Mouse (Mus musculus): Measurements from ENCODE around the gene Zswim9.
"Not testable (repeated sequence)": the region's sequence is repeated elsewhere in the genome, so short reads cannot be mapped to it uniquely, and the experiment has no call there.

Zswim9 gene

GRCm38 (mm10) chr7:13278308-13278891 is at the start of gene Zswim9:
Gene Zswim9, minus strand, starts transcription at chr7:13278721.
- peak; percentile 70 for DNase-seq (ENCODE audit: low read depth, low spot score)

GRCm38 (mm10) chr7:13324316-13324715 is 45.8 kb upstream of the Zswim9 start, which contains the start of gene Pla2g4c:
Gene Pla2g4c, plus strand, starts transcription at chr7:13324655.
- no peak for DNase-seq (ENCODE audit: low read depth, low spot score)

- no peak for DNase-seq (ENCODE audit: low read depth, low spot score)
These were observed 42.9 kb upstream of the Zswim9 start for GRCm38 (mm10) chr7:13321424-13321823.

- DNase-seq (ENCODE audit: low read depth, low spot score), result peak; percentile 28
These were observed 35.6 kb upstream of the Zswim9 start for GRCm38 (mm10) chr7:13314095-13314597.

- DNase-seq (ENCODE audit: low read depth, low spot score), result no peak
These were observed 32.9 kb upstream of the Zswim9 start for GRCm38 (mm10) chr7:13311401-13311800.

GRCm38 (mm10) chr7:13310493-13311199 is 32.1 kb upstream of the Zswim9 start:
- DNase-seq (ENCODE audit: low read depth, low spot score), result no peak

- DNase-seq (ENCODE audit: low read depth, low spot score), result no peak
These were observed 30.9 kb upstream of the Zswim9 start for GRCm38 (mm10) chr7:13309407-13309806.

- DNase-seq (ENCODE audit: low read depth, low spot score), result no peak
These were observed 24.9 kb upstream of the Zswim9 start for GRCm38 (mm10) chr7:13303372-13303771.

GRCm38 (mm10) chr7:13302780-13303179 is 24.3 kb upstream of the Zswim9 start:
- peak; percentile 18 for DNase-seq (ENCODE audit: low read depth, low spot score)

- no peak for DNase-seq (ENCODE audit: low read depth, low spot score)
These were observed 23.1 kb upstream of the Zswim9 start for GRCm38 (mm10) chr7:13301643-13302042.

GRCm38 (mm10) chr7:13298821-13299220 is 20.3 kb upstream of the Zswim9 start:
- DNase-seq (ENCODE audit: low read depth, low spot score), result no peak

- no peak for DNase-seq (ENCODE audit: low read depth, low spot score)
These were observed 19.1 kb upstream of the Zswim9 start for GRCm38 (mm10) chr7:13297636-13298035.

GRCm38 (mm10) chr7:13295256-13295655 is 16.7 kb upstream of the Zswim9 start:
- no peak for DNase-seq (ENCODE audit: low read depth, low spot score)

- DNase-seq (ENCODE audit: low read depth, low spot score), result no peak
These were observed 15.6 kb upstream of the Zswim9 start for GRCm38 (mm10) chr7:13293878-13294855.

GRCm38 (mm10) chr7:13291370-13291769 is 12.8 kb upstream of the Zswim9 start:
- DNase-seq (ENCODE audit: low read depth, low spot score), result no peak

- no peak for DNase-seq (ENCODE audit: low read depth, low spot score)
These were observed 11.6 kb upstream of the Zswim9 start for GRCm38 (mm10) chr7:13290041-13290675.

- DNase-seq (ENCODE audit: low read depth, low spot score), result no peak
These were observed 10.1 kb upstream of the Zswim9 start for GRCm38 (mm10) chr7:13288621-13289020.

- not testable (repeated sequence) for DNase-seq (ENCODE audit: low read depth, low spot score)
These were observed 436 bp upstream of the Zswim9 start for GRCm38 (mm10) chr7:13278957-13279356.

- DNase-seq (ENCODE audit: low read depth, low spot score), result no peak
These were observed 688 bp downstream of the Zswim9 start for GRCm38 (mm10) chr7:13277833-13278232.

- DNase-seq (ENCODE audit: low read depth, low spot score), result no peak
These were observed 1.4 kb downstream of the Zswim9 start, which contains the start of gene Lig1 for GRCm38 (mm10) chr7:13277081-13277480. Gene Lig1, plus strand, starts transcription at chr7:13277283.

GRCm38 (mm10) chr7:13271704-13272103 is 6.8 kb downstream of the Zswim9 start:
- no peak for DNase-seq (ENCODE audit: low read depth, low spot score)
